Mouse (Mus musculus) cerebellum, postnatal 4 days (tissue): ENCODE results near the gene Tmeff2.
A peak's percentile ranks its signal among the peaks of the same experiment; 100 is the strongest.

Experiments used
- DNase-seq, 2 experiments: peaks; one replicate each; pipeline ENCODE4 v3.0.0; 2022; ENCODE audit warnings: low spot score in 2 of 2, mixed read lengths in 1 of 2

Gene Tmeff2

GRCm38 (mm10) chr1:50979358-50980081 is 79.1 kb downstream of the Tmeff2 start:
- DNase-seq: no peak

GRCm38 (mm10) chr1:50980591-50980990 is 80.1 kb downstream of the Tmeff2 start:
- DNase-seq: no peak

- DNase-seq: no peak
Observed at GRCm38 (mm10) chr1:50981151-50981828, 80.8 kb downstream of the Tmeff2 start.

GRCm38 (mm10) chr1:50990661-50991060 is 90.2 kb downstream of the Tmeff2 start:
- DNase-seq: no peak

GRCm38 (mm10) chr1:50994505-50994904 is 94.1 kb downstream of the Tmeff2 start:
- no peak for DNase-seq

GRCm38 (mm10) chr1:50999793-51000192 is 99.3 kb downstream of the Tmeff2 start:
- no peak for DNase-seq

GRCm38 (mm10) chr1:51008344-51008743 is 107.9 kb downstream of the Tmeff2 start:
- no peak for DNase-seq

GRCm38 (mm10) chr1:51040249-51040648 is 139.8 kb downstream of the Tmeff2 start:
- DNase-seq: no peak

- DNase-seq: no peak
Observed at GRCm38 (mm10) chr1:51044810-51045209, 144.4 kb downstream of the Tmeff2 start.

- no peak for DNase-seq
Observed at GRCm38 (mm10) chr1:51064549-51064948, 164.1 kb downstream of the Tmeff2 start.

- DNase-seq: no peak
Observed at GRCm38 (mm10) chr1:51065652-51066051, 165.2 kb downstream of the Tmeff2 start.

- DNase-seq: no peak
Observed at GRCm38 (mm10) chr1:51068814-51069213, 168.4 kb downstream of the Tmeff2 start.

GRCm38 (mm10) chr1:51069288-51069687 is 168.8 kb downstream of the Tmeff2 start:
- DNase-seq: no peak

- DNase-seq: peak in 1 of 2 experiments; percentile 25
Observed at GRCm38 (mm10) chr1:51074076-51074475, 173.6 kb downstream of the Tmeff2 start.

GRCm38 (mm10) chr1:51075785-51076771 is 175.6 kb downstream of the Tmeff2 start:
- DNase-seq: no peak

GRCm38 (mm10) chr1:51088921-51089320 is 188.5 kb downstream of the Tmeff2 start:
- no peak for DNase-seq

GRCm38 (mm10) chr1:51089803-51090202 is 189.4 kb downstream of the Tmeff2 start:
- DNase-seq: no peak

- no peak for DNase-seq
Observed at GRCm38 (mm10) chr1:51090212-51090761, 189.8 kb downstream of the Tmeff2 start.

- no peak for DNase-seq
Observed at GRCm38 (mm10) chr1:51094713-51095112, 194.3 kb downstream of the Tmeff2 start.

- DNase-seq: no peak
Observed at GRCm38 (mm10) chr1:51096848-51097598, 196.6 kb downstream of the Tmeff2 start.

- no peak for DNase-seq
Observed at GRCm38 (mm10) chr1:51101034-51101590, 200.7 kb downstream of the Tmeff2 start.
